Mouse (Mus musculus) brain, embryonic 14.5 days (tissue): ENCODE measurements around the gene Ttc23.

Source experiments
- CTCF ChIP-seq: fragments of 200-500 bp; IDR thresholded peaks from 2 replicates; pipeline ENCODE4 v1.5.1; 2012; ENCODE audit warnings: inconsistent platforms, mild to moderate bottlenecking, moderate library complexity, borderline replicate concordance; ENCODE audit not compliant: insufficient read depth, insufficient read length; ENCODE audit errors: extremely low read depth
- POLR2A ChIP-seq: fragments of 200-500 bp; IDR thresholded peaks from 2 replicates; pipeline ENCODE4 v1.6.1; 2012; ENCODE audit warnings: mild to moderate bottlenecking, inconsistent platforms, borderline replicate concordance; ENCODE audit not compliant: poor library complexity, insufficient read depth, insufficient read length, severe bottlenecking; ENCODE audit errors: extremely low read depth

- no peak for TF ChIP-seq CTCF
- no peak for TF ChIP-seq POLR2A
These were observed 10.9 kb downstream of the Ttc23 start for GRCm38 (mm10) chr7:67658110-67658509.
